Mouse (Mus musculus): Measurements from ENCODE around the gene Vmac.

GRCm38 (mm10) chr17:56722441-56722840 is 4.6 kb upstream of the Vmac start:
- no peak for TF ChIP-seq CTCF (IDR thresholded peaks at IDR 0.05)
- TF ChIP-seq EP300 (IDR thresholded peaks at IDR 0.05; ENCODE audit: insufficient read depth, low read depth, low read length) = no peak
- TF ChIP-seq POLR2A (IDR thresholded peaks at IDR 0.05; ENCODE audit: insufficient read depth, low read depth, low read length) = no peak

All from heart, adult 2 months (tissue).